Mouse (Mus musculus) midbrain, embryonic 11.5 days (tissue): ENCODE data around the gene Dusp16. TPM values are rescaled to one million over a fixed set of nuclear protein-coding genes. Genes with fewer than 3 reads are reported as not detected.
"Not testable (repeated sequence)": the region's sequence is repeated elsewhere in the genome, so short reads cannot be mapped to it uniquely, and the experiment has no call there.

Experiments
- ATAC-seq: fragments of 200-750 bp; cut with Nextera tagmentation; 2 replicates; pipeline ENCODE4 v1.8.0; 2017; ENCODE audit warnings: moderate TSS enrichment, moderate library complexity; ENCODE audit not compliant: low FRiP score
- DNase-seq: peaks from one replicate; pipeline ENCODE4 v3.0.0; 2015; ENCODE audit warnings: low spot score; ENCODE audit errors: missing footprints
- H3K27ac ChIP-seq: fragments of 300-500 bp; sonication (generic); 2 replicates; pipeline ENCODE4 v1.5.1; 2014; ENCODE audit warnings: low read depth, low read length
- H3K27me3 ChIP-seq: fragments of 300-500 bp; sonication (generic); 2 replicates; pipeline ENCODE4 v1.6.1; 2014; ENCODE audit warnings: mild to moderate bottlenecking, low read length, moderate library complexity, mixed read lengths; ENCODE audit not compliant: control insufficient read depth, insufficient read depth
- H3K36me3 ChIP-seq: fragments of 300-500 bp; sonication (generic); 2 replicates; pipeline ENCODE4 v1.6.1; 2014; ENCODE audit warnings: mild to moderate bottlenecking, low read length, moderate library complexity, mixed read lengths; ENCODE audit not compliant: control insufficient read depth, insufficient read depth
- H3K4me1 ChIP-seq: fragments of 300-500 bp; sonication (generic); 2 replicates; pipeline ENCODE4 v1.6.1; 2014; ENCODE audit warnings: low read length; ENCODE audit not compliant: control insufficient read depth, insufficient read depth
- H3K4me2 ChIP-seq: fragments of 300-500 bp; sonication (generic); 2 replicates; pipeline ENCODE4 v1.6.1; 2014; ENCODE audit warnings: mild to moderate bottlenecking, moderate library complexity
- H3K4me3 ChIP-seq: fragments of 300-500 bp; sonication (generic); 2 replicates; pipeline ENCODE4 v1.5.1; 2014; ENCODE audit warnings: low read depth, low read length
- H3K9ac ChIP-seq: fragments of 300-500 bp; sonication (generic); 2 replicates; pipeline ENCODE4 v1.6.1; 2014; ENCODE audit warnings: low read length
- H3K9me3 ChIP-seq: fragments of 300-500 bp; sonication (generic); 2 replicates; pipeline ENCODE4 v1.6.1; 2016; ENCODE audit warnings: low read length; ENCODE audit not compliant: control insufficient read depth
- WGBS: fragments of 180-500 bp; shearing (Covaris S2); extraction: QIAGEN DNeasy Blood & Tissue Kit; methylation state at CpG from one replicate; pipeline ENCODE4 v1.1.7; 2014; 5-methylcytosine and 5-hydroxymethylcytosine counted together
- polyA plus RNA-seq: library from polyadenylated mRNA; unstranded; fragments of >200 nt; fragmentation: Nextera tagmentation; extraction: Ambion mirVana; gene quantifications from 2 replicates; pipeline ENCODE4 v1.2.1, GENCODE M21; 2014

The Dusp16 gene
- polyA plus RNA-seq, 1 experiment from 2014 or later, result 18.0 TPM

- H3K27ac ChIP-seq, result no peak overlapping the region
- no peaks in the 10 kb centered on the region for H3K9me3 ChIP-seq
- no peak overlapping the region for H3K9ac ChIP-seq
- no peaks in the 10 kb centered on the region for H3K36me3 ChIP-seq
- H3K4me2 ChIP-seq, result no peak overlapping the region
- H3K4me3 ChIP-seq, result no peak overlapping the region
- no peak for ATAC-seq
- peaks cover 5% of the 10 kb centered on the region for H3K4me1 ChIP-seq
- DNase-seq, result no peak
- 64% methylated on average over 2 of the region's 2 CpGs for WGBS
- H3K27me3 ChIP-seq, result no peaks in the 10 kb centered on the region
Measured at GRCm38 (mm10) chr6:134685040-134685439, 107.4 kb downstream of the Dusp16 start.

- Histone ChIP-seq H3K4me3 (no peak overlapping the region), H3K27me3 (no peaks in the 10 kb centered on the region), H3K27ac (no peak overlapping the region), H3K36me3 (no peaks in the 10 kb centered on the region), H3K9me3 (no peaks in the 10 kb centered on the region), H3K4me2 (no peak overlapping the region), H3K4me1 (peaks cover 5% of the 10 kb centered on the region), H3K9ac (no peak overlapping the region)
- 84% methylated on average over 6 of the region's 6 CpGs for WGBS
- DNase-seq, result no peak
- 0 out of 2 replicates have a peak, but pooled peaks have one; percentile 27 for ATAC-seq
Measured at GRCm38 (mm10) chr6:134684354-134684915, 108.0 kb downstream of the Dusp16 start.

DNA sequence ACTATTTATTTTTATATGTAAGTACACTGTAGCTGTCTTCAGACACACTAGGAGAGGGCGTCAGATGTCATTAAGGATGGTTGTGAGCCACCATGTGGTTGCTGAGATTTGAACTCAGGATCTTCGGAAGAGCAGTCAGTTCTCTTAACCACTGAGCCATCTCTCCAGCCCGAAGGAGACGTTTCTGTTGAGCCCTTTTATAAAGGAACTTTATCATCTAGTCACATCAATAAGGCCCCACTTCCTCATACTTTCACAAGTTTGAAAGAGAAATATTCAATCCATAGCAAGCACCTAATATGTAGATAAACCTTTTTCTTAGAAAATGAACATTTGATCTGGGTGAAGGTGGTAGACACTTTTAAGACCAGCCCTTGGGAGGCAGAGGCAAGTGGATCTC is 113.1 kb downstream of the Dusp16 start:
- H3K4me1 ChIP-seq, DNase-seq, H3K4me2 ChIP-seq, ATAC-seq, H3K27me3 ChIP-seq, H3K27ac ChIP-seq, H3K36me3 ChIP-seq, H3K9ac ChIP-seq, H3K9me3 ChIP-seq, H3K4me3 ChIP-seq: not testable (repeated sequence)
- 86% methylated on average over 4 of the region's 4 CpGs for WGBS

DNA sequence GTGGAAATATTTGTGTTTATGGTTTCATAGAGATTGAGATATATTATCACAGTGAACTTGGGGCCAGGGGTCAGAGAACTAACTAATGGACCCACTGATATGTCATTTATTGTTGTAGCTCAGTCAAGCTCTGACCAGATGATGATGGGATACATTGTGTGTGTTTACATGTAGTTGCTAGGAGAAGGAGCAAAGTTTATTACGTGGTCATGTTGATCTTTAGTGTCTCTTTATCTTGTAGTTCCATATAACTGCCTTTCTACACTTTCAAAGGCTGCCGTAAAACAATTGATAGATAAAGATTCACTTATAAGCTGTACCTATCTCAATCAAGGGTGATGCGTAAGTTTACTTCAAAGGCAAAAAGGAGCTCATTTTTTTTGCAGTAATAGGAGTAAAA is 114.4 kb downstream of the Dusp16 start:
- Histone ChIP-seq H3K36me3 (no peaks in the 10 kb centered on the region), H3K9me3 (no peaks in the 10 kb centered on the region), H3K4me2 (no peak overlapping the region), H3K9ac (no peak overlapping the region), H3K27ac (no peak overlapping the region), H3K4me1 (no peaks in the 10 kb centered on the region), H3K27me3 (no peaks in the 10 kb centered on the region), H3K4me3 (no peak overlapping the region)
- ATAC-seq (no peak), DNase-seq (no peak)
- 78% methylated on average over 3 of the region's 3 CpGs for WGBS

- no peak overlapping the region for H3K4me3 ChIP-seq
- no peak overlapping the region for H3K27ac ChIP-seq
- no peak overlapping the region for H3K9ac ChIP-seq
- 88% methylated on average over 4 of the region's 4 CpGs for WGBS
- H3K36me3 ChIP-seq, result no peaks in the 10 kb centered on the region
- H3K27me3 ChIP-seq, result no peaks in the 10 kb centered on the region
- DNase-seq (no peak), ATAC-seq (no peak)
- no peak overlapping the region for H3K4me2 ChIP-seq
- H3K4me1 ChIP-seq, result no peaks in the 10 kb centered on the region
- no peaks in the 10 kb centered on the region for H3K9me3 ChIP-seq
Measured at GRCm38 (mm10) chr6:134677504-134677903, 114.9 kb downstream of the Dusp16 start.

GRCm38 (mm10) chr6:134673712-134674111 is 118.7 kb downstream of the Dusp16 start:
- WGBS, result 91% methylated on average over 8 of the region's 8 CpGs
- ATAC-seq, H3K36me3 ChIP-seq, H3K4me3 ChIP-seq, H3K27ac ChIP-seq, H3K4me2 ChIP-seq, H3K9ac ChIP-seq, H3K9me3 ChIP-seq, DNase-seq, H3K27me3 ChIP-seq, H3K4me1 ChIP-seq: not testable (repeated sequence)

DNA sequence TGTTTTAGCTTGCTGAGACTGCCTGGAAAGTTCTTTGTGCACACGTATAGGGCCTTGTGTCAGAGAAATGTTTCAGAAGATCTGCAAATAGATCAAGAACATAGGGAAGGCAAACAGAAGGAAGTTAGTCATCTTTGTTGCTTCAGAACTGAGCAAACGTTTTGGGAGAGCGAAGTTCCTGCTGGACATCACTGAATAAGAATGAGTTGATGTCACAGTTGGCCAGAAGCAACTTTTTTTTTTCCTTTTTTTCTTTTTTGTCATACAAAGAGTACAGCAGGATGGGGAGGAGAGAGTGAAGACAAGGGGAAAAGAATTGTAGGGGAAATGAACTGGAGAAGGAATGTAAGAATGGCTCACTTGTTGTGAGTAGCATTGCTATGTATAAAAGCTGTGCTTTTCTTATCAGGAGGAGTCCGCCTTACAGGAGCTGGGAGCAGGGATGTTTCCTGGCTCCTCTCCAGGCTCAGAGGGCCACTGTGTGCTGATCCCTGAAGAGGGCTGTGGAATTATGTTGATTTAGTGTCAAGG is 121.5 kb downstream of the Dusp16 start:
- Histone ChIP-seq H3K27ac (no peak overlapping the region), H3K27me3 (no peaks in the 10 kb centered on the region), H3K9me3 (no peaks in the 10 kb centered on the region), H3K36me3 (no peaks in the 10 kb centered on the region), H3K9ac (no peak overlapping the region), H3K4me1 (no peaks in the 10 kb centered on the region), H3K4me3 (no peak overlapping the region), H3K4me2 (no peak overlapping the region)
- 64% methylated on average over 4 of the region's 4 CpGs for WGBS
- no peak for ATAC-seq
- DNase-seq, result peak; percentile 78

GRCm38 (mm10) chr6:134669179-134669865 is 123.1 kb downstream of the Dusp16 start:
- Histone ChIP-seq H3K9me3 (no peaks in the 10 kb centered on the region), H3K36me3 (no peaks in the 10 kb centered on the region), H3K4me1 (no peaks in the 10 kb centered on the region), H3K4me2 (no peak overlapping the region), H3K9ac (no peak overlapping the region), H3K27me3 (no peaks in the 10 kb centered on the region), H3K27ac (no peak overlapping the region), H3K4me3 (no peak overlapping the region)
- ATAC-seq, result no peak
- WGBS, result 86% methylated on average over 6 of the region's 6 CpGs
- no peak for DNase-seq

DNA sequence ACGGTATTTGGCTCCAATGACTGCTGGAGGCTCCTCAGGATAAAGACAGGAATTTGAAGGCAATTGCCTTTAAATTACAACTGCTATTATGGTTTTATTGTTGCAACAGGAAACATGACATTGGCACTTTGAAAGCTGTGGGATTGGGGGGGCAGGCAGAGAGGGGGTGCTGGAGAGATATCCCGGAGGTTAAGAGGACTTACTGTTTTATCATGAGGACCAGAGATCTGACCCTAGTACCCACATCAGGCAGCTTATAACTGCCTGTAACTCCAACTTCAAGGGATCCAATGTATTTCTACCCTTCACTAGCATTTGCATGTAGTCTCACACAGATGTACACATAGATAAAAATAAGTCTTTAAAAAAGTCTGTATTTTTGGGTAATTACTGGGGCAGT is 123.9 kb downstream of the Dusp16 start:
- H3K27ac ChIP-seq, result no peak overlapping the region
- H3K9ac ChIP-seq, result no peak overlapping the region
- WGBS, result 94% methylated on average over 2 of the region's 2 CpGs
- no peaks in the 10 kb centered on the region for H3K27me3 ChIP-seq
- ATAC-seq (no peak), DNase-seq (no peak)
- no peaks in the 10 kb centered on the region for H3K36me3 ChIP-seq
- no peak overlapping the region for H3K4me3 ChIP-seq
- no peaks in the 10 kb centered on the region for H3K9me3 ChIP-seq
- H3K4me2 ChIP-seq, result no peak overlapping the region
- H3K4me1 ChIP-seq, result no peaks in the 10 kb centered on the region
